Mouse (Mus musculus) midbrain, embryonic 10.5 days (tissue): Measurements from ENCODE around the gene Sgce. TPM values are rescaled to one million over a fixed set of nuclear protein-coding genes. Genes with fewer than 3 reads are reported as not detected.
A peak's percentile ranks its signal among the peaks of the same experiment; 100 is the strongest.
"Not testable (repeated sequence)": the region's sequence is repeated elsewhere in the genome, so short reads cannot be mapped to it uniquely, and the experiment has no call there.

Experiments used
- DNase-seq: peaks from one replicate; pipeline ENCODE4 v3.0.0-alpha.2; 2017; ENCODE audit warnings: low spot score
- H3K27ac ChIP-seq: fragments of 300-500 bp; sonication (generic); replicated peaks from 2 replicates; pipeline ENCODE4 v1.5.1; 2016; ENCODE audit warnings: mild to moderate bottlenecking
- H3K27me3 ChIP-seq: fragments of 300-500 bp; sonication (generic); 2 replicates; pipeline ENCODE4 v1.6.1; 2016; ENCODE audit warnings: low read depth, mild to moderate bottlenecking; ENCODE audit not compliant: poor library complexity, severe bottlenecking
- H3K36me3 ChIP-seq: fragments of 300-500 bp; sonication (generic); 2 replicates; pipeline ENCODE4 v1.6.1; 2016; ENCODE audit warnings: mild to moderate bottlenecking, moderate library complexity
- H3K4me1 ChIP-seq: fragments of 300-500 bp; sonication (generic); 2 replicates; pipeline ENCODE4 v1.6.1; 2016
- H3K4me3 ChIP-seq: fragments of 300-500 bp; sonication (generic); 2 replicates; pipeline ENCODE4 v1.5.1; 2016; ENCODE audit warnings: mild to moderate bottlenecking, moderate library complexity
- H3K9me3 ChIP-seq: fragments of 300-500 bp; sonication (generic); replicated peaks from 2 replicates; pipeline ENCODE4 v1.6.1; 2016; ENCODE audit warnings: mild to moderate bottlenecking
- WGBS: fragments of 180-500 bp; shearing (Covaris S2); methylation state at CpG from one replicate; pipeline ENCODE4 v1.1.7; 2016; 5-methylcytosine and 5-hydroxymethylcytosine counted together
- polyA plus RNA-seq: library from polyadenylated mRNA; unstranded; fragments of >200 nt; fragmentation: Nextera tagmentation; extraction: Ambion mirVana; gene quantifications from 2 replicates; pipeline ENCODE4 v1.2.1, GENCODE M21; 2016

Sgce gene
- 65.2 and 67.6 TPM in 2 replicates for polyA plus RNA-seq

DNA sequence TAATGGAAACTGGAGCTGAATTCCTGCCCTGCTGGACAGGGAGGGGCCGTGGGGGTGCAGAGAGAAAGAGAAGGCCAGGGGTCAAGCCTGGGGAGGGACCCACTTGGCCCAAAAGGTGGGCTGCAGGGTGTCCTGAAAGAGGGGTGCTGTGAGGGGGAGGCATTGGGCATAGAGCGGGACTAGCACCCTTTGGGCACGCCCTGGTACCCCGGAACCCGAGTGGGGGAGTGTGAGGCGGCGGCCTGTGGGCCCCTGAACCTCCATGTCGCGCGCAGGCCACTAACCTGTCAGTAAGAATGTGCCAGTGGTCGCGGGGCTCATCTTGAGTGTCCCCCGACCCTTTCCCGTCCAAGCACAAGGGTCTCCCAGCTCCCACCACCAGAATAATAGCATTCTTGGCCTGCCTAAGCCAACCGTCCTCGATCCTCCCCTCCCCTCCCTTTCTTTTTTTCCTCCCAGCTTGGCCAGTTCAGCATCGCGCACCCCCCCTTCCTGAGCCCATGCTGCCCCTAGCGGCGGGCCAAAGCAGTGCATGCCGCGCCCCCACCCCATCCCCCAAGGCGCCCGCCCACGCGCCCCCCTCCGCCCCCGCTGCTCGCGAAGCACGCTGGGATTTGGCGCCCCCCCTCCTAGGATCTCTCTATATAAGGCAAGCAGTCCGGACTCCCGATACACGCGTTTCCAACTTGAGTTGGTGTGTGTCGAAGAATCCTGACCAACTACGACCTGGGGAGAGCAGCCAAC, at the start of gene Sgce, which contains the start of gene Peg10:
Gene Sgce, minus strand, starts transcription at position 512 of the 744 bp plus-strand sequence.
Gene Peg10, plus strand, starts transcription at position 611 of the 744 bp plus-strand sequence.
- DNase-seq = peak; percentile 88
- peak within 1 kb of the TSS; percentile 93 for H3K27ac ChIP-seq
- H3K4me3 ChIP-seq = peak within 1 kb of the TSS; percentile 65
- H3K36me3 ChIP-seq = peaks cover 9% of the 10 kb centered on the region; the same call in 1 of the 2 replicates
- H3K4me1 ChIP-seq = peaks cover 26% of the 10 kb centered on the region
- H3K9me3 ChIP-seq = peaks cover 30% of the 10 kb centered on the region
- WGBS = 47% methylated on average over 38 of the region's 38 CpGs
- no peaks in the 10 kb centered on the region for H3K27me3 ChIP-seq

DNA sequence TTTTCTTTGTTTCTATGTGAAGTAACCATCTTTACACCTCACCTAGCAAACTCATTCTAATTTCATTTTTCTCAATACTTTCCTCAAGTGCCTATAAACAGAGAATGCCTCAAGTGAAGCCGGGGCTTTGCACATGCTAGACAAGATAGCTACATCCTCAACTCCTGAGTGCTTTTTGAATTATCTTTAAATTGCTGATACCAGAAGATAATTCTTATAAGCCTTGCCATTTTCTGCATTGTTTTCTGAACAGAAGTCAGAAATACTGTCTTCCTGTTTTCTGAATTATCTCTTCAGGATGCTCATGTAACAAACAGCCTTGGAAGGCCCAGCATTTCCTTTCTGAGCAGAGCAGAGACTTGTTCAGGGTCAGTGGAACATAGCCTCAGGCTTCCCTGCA, 49.3 kb upstream of the Sgce start:
- Histone ChIP-seq H3K9me3 (peaks cover 3% of the 10 kb centered on the region; the same call in 1 of the 2 replicates), H3K36me3 (no peaks in the 10 kb centered on the region), H3K27ac (no peak overlapping the region), H3K4me3 (no peak overlapping the region), H3K27me3 (no peaks in the 10 kb centered on the region), H3K4me1 (0 out of 2 replicates have a peak, but pooled peaks cover 3% of the 10 kb centered on the region)
- 95% methylated on average over 1 of the region's 1 CpGs for WGBS
- DNase-seq = no peak

DNA sequence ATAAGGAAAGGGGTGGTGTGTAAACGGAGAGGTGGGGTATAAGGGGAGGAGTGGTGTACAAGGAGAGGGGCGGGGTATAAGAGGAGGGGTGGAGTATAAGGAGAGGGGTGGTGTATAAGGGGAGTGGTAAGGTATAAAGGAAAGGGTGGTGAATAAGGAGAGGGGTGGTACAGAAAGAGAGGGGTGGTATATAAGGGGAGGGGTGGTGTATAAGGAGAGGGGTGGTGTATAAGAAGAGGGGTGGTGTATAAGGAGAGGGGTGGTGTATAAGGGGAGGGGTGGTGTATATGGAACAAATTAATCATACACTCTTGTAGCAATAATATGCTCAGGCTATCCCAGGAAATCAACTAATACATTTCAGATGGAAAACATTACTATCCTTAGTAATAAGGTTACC, 15.2 kb upstream of the Sgce start:
- no peak for DNase-seq
- no peaks in the 10 kb centered on the region for H3K9me3 ChIP-seq
- H3K36me3 ChIP-seq = peaks cover 21% of the 10 kb centered on the region
- H3K27ac ChIP-seq = no peak overlapping the region
- H3K27me3 ChIP-seq = no peaks in the 10 kb centered on the region
- no peaks in the 10 kb centered on the region for H3K4me1 ChIP-seq
- WGBS = 44% methylated on average over 2 of the region's 2 CpGs
- H3K4me3 ChIP-seq = no peak overlapping the region

DNA sequence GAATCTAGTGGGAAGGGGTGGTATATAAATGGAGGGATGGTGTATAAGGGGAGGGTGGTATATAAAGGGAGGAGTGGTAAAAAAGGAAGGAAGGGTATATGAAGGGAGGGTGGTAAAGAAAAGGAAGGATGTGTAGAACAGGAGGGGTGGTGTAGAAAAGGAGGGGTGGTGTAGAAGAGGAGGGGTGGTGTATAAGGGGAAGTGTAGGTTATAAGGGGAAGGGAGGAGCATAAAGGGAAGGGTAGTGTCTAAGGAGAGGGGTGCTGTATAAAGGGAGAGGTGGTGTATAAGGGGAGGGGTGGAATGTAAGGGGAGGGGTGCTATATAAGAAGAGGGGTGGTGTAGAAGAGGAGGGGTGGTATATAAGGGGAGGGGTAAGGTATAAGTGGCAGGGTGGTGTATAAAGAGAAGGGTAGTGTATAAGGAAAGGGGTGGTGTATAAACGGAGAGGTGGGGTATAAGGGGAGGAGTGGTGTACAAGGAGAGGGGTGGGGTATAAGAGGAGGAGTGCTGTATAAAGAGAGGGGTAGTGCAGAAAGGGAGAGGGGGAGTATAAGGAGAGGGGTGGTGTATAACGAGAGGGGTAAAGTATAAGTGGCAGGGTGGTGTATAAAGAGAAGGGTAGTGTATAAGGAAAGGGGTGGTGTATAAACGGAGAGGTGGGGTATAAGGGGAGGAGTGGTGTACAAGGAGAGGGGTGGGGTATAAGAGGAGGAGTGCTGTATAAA, 14.6 kb upstream of the Sgce start:
- not testable (repeated sequence) for H3K27ac ChIP-seq, H3K4me3 ChIP-seq
- 43% methylated on average over 3 of the region's 3 CpGs for WGBS

DNA sequence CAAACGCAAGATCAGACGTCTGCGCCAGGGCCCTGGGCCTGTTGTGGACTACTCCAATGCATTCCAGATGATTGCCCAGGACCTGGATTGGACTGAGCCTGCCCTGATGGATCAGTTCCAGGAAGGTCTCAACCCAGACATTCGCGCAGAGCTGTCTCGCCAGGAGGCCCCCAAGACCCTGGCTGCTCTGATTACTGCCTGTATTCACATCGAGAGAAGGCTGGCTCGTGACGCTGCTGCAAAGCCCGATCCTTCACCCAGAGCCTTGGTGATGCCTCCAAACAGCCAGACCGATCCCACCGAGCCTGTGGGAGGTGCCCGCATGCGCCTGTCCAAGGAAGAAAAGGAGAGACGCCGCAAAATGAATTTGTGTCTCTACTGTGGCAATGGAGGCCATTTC, 7.9 kb upstream of the Sgce start:
- Histone ChIP-seq H3K4me1 (no peaks in the 10 kb centered on the region), H3K9me3 (peaks cover 31% of the 10 kb centered on the region), H3K27ac (no peak overlapping the region), H3K36me3 (peaks cover 58% of the 10 kb centered on the region), H3K4me3 (no peak overlapping the region), H3K27me3 (no peaks in the 10 kb centered on the region)
- WGBS = 94% methylated on average over 16 of the region's 16 CpGs
- DNase-seq = no peak

More for the DNA sequence above, 14.6 kb upstream of the Sgce start:
- H3K36me3 ChIP-seq = peaks cover 28% of the 10 kb centered on the region
- H3K9me3 ChIP-seq, DNase-seq, H3K4me1 ChIP-seq, H3K27me3 ChIP-seq: not testable (repeated sequence)

DNA sequence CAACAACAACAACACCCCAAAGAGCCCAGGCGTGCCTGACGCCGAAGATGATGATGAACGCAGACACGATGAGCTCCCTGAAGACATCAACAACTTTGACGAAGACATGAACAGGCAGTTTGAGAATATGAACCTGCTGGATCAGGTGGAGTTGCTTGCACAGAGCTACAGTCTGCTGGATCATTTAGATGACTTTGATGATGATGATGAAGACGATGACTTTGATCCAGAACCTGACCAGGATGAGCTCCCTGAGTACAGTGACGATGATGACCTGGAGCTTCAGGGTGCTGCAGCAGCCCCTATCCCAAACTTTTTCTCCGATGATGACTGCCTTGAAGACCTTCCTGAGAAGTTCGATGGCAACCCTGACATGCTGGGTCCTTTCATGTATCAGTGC, 7.3 kb upstream of the Sgce start:
- WGBS = 92% methylated on average over 10 of the region's 10 CpGs
- H3K4me3 ChIP-seq = no peak overlapping the region
- no peak overlapping the region for H3K27ac ChIP-seq
- H3K4me1 ChIP-seq = no peaks in the 10 kb centered on the region
- DNase-seq = no peak
- no peaks in the 10 kb centered on the region for H3K27me3 ChIP-seq
- H3K9me3 ChIP-seq = peaks cover 32% of the 10 kb centered on the region
- H3K36me3 ChIP-seq = peaks cover 56% of the 10 kb centered on the region

DNA sequence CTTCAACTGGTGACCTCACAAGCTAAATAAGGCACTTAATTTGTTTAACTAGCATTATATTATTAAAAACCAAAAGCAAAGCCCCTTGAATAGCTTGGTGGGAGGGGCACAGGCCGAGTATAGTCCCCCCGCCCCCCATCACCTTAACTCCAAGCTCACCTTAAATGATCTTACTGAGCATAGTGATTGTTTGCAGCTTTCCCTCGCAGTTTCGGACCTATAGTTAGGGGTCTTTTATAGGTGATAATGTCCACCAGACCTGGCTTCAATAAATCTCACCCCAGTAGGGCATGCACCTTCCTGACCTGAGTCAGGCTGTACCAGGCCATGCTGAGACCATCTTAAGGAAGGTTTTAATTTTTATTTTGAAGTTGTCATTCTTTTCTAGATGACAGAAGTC, 4.3 kb upstream of the Sgce start:
- H3K36me3 ChIP-seq = peaks cover 37% of the 10 kb centered on the region
- no peak overlapping the region for H3K4me3 ChIP-seq
- no peak for DNase-seq
- 86% methylated on average over 4 of the region's 4 CpGs for WGBS
- peaks cover 55% of the 10 kb centered on the region for H3K9me3 ChIP-seq
- no peak overlapping the region for H3K27ac ChIP-seq
- no peaks in the 10 kb centered on the region for H3K27me3 ChIP-seq
- 0 out of 2 replicates have a peak, but pooled peaks cover 3% of the 10 kb centered on the region for H3K4me1 ChIP-seq

DNA sequence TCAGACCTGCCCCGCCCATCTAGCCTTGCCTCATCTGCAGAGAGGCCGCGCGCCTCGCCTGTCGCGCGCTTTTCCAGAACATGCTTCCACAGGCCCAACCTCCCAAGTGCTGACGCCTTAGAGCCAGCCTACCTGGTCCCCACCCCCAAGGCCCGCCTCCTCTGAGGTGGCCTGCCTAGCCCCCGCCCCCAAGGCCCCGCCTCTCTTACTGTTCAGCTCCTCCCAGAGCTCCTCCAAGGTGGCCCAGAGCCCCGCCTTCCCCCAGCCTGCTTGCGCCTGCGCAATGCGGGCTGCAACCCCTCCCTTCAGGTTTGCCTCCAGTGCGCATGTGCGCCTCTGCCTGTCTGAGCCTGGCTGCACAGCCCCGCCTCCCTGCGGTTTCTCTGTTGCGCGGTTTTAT, 2.1 kb upstream of the Sgce start:
- Histone ChIP-seq H3K27me3 (no peaks in the 10 kb centered on the region), H3K36me3 (peaks cover 14% of the 10 kb centered on the region), H3K27ac (peak overlapping the region; percentile 39; the same call in 1 of the 2 replicates), H3K4me3 (peak overlapping the region; percentile 65), H3K9me3 (peaks cover 33% of the 10 kb centered on the region), H3K4me1 (0 out of 2 replicates have a peak, but pooled peaks cover 5% of the 10 kb centered on the region)
- DNase-seq = peak; percentile 93
- 44% methylated on average over 22 of the region's 22 CpGs for WGBS

DNA sequence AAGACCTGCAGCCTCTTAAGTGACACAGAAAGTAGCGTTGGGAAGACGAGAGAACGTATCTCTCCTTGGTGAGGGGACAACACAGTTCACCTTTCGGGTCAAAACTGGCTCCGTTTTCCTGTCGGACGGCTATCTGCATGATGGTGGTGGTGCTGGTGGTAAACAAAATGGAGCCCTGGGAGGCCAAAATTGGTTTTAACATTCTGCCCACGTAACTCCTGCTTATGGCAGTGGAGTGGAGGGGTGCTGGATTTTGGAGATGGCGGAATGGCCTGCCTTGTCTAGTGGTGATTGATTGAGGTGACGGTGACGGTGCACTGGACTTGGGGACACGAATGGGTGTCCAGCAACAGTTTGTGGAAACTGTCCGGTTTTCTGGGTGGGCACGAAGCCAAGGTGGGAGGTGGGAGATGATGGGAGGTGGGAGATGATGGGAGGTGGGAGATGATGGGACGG, 1.5 kb upstream of the Sgce start:
- peaks cover 9% of the 10 kb centered on the region; the same call in 1 of the 2 replicates for H3K36me3 ChIP-seq
- H3K27ac ChIP-seq = peak overlapping the region; percentile 39
- no peaks in the 10 kb centered on the region for H3K27me3 ChIP-seq
- 48% methylated on average over 15 of the region's 15 CpGs for WGBS
- no peak for DNase-seq
- peak overlapping the region; percentile 65 for H3K4me3 ChIP-seq
- H3K9me3 ChIP-seq = peaks cover 30% of the 10 kb centered on the region
- peaks cover 9% of the 10 kb centered on the region for H3K4me1 ChIP-seq

DNA sequence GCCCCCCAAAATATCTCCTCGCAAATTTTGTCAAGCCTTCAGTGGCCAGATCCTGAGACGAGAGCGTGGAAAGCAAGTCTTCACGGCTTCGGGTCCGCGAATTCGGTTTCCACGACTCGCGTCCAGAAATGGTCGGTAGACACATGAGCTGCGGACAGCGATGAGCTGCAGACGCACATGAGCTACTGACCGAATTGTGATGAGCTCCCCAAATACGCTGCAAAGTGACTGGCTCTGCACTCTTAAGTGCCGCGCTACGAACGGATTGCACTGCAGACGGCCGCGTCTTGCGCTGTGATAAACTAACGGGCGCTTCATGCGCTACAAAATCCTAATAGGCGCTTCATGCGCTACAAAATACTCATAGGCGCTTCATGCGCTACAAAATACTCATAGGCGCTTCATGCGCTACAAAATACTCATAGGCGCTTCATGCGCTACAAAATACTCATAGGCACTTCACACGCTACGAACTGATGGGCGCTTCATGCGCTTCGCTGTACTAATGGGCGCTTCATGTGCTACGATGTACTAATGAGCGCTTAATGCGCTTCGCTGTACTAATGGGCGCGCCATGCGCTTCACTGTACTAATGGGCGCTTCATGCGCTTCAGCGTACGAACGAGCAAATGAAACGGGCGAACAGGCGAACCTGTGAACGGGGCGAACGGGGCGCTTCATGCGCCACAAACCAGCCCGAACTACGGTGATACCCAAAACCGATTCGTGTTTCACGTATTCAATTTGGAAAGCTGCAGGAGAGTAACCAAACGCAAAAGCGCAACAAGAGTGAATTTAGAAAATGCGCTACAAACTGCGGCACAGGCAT, 884 bp upstream of the Sgce start:
- Histone ChIP-seq H3K4me3 (peak overlapping the region; percentile 65), H3K36me3 (peaks cover 9% of the 10 kb centered on the region; the same call in 1 of the 2 replicates), H3K4me1 (peaks cover 15% of the 10 kb centered on the region), H3K27ac (peak overlapping the region; percentile 93), H3K27me3 (no peaks in the 10 kb centered on the region), H3K9me3 (peaks cover 30% of the 10 kb centered on the region)
- WGBS = 50% methylated on average over 71 of the region's 71 CpGs
- peak; percentile 45 for DNase-seq

DNA sequence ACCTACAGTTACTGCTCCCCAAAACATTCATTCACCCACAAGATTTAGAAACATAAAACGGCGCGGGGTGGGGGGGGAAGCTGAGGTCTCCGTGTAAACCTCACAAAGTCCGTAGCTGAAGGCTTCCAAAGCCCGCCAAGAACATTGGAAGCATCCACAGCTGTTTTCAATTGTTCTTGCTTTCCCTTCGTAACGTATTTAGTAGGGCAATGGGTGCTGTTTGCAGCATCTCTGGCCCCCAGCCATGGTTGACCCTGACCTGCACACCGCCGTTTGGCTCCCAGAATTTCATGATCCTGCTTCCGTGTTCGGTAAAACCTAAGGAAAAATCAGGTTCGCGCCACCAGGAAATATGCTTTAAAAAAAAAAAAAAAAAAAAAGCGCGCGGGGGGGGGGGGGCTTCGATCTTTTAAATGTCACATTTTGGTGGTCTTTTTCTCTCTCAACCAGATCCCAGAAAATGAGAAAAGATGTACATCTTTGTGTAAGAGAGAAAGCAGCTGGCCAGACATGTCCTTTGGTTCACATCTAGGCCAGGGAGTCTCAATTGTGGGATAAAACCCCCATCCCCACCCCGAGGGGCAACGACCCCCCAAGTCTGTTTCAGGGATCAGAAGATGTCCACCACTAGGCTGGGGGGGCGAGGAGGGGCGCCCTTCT, 841 bp downstream of the Sgce start:
- Histone ChIP-seq H3K27me3 (no peaks in the 10 kb centered on the region), H3K36me3 (peaks cover 9% of the 10 kb centered on the region; the same call in 1 of the 2 replicates), H3K27ac (peak overlapping the region; percentile 93), H3K4me3 (peak overlapping the region; percentile 65), H3K4me1 (peaks cover 33% of the 10 kb centered on the region), H3K9me3 (peaks cover 30% of the 10 kb centered on the region)
- WGBS = 56% methylated on average over 22 of the region's 22 CpGs
- peak; percentile 29 for DNase-seq

DNA sequence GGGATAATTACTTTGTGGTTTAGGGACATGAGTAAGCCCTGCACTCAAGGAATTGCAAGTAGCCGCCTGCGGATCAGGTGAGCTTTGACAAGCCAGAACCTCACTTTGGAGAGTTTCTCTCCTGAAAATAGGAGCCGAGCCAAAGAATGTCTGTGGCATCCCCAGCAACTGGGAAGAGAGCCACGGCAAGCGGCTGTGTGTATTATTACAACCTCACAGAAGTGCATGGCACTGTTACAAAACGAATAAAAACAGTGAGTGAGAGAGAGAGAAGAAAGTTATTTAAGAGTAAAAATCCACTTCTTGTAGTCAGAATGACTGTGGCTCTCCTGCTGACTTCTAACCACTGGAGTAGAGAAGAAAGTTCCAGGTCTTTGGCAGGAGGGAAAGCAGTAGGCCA, 6.5 kb downstream of the Sgce start:
- peak overlapping the region; percentile 34 for H3K27ac ChIP-seq
- H3K4me1 ChIP-seq = peaks cover 76% of the 10 kb centered on the region
- WGBS = 26% methylated on average over 6 of the region's 6 CpGs
- no peaks in the 10 kb centered on the region for H3K27me3 ChIP-seq
- H3K4me3 ChIP-seq = no peak overlapping the region
- H3K9me3 ChIP-seq = no peaks in the 10 kb centered on the region
- DNase-seq = no peak
- H3K36me3 ChIP-seq = peaks cover 6% of the 10 kb centered on the region
